Mouse (Mus musculus) C2C12 (cell line): ENCODE data around the gene Rae1.

Experiments used
- CTCF ChIP-seq: IDR thresholded peaks from one replicate; pipeline ENCODE4 v1.5.1; 2011; ENCODE audit not compliant: control insufficient read depth, insufficient read depth, insufficient read length
- FOSL1 ChIP-seq: IDR thresholded peaks from one replicate; pipeline ENCODE4 v1.8.0; 2011; ENCODE audit warnings: mild to moderate bottlenecking, low read length; ENCODE audit not compliant: poor library complexity, insufficient read depth, severe bottlenecking
- USF1 ChIP-seq: IDR thresholded peaks from one replicate; pipeline ENCODE4 v1.6.1; 2011; ENCODE audit warnings: low read depth, mild to moderate bottlenecking, control low read depth, moderate library complexity

DNA sequence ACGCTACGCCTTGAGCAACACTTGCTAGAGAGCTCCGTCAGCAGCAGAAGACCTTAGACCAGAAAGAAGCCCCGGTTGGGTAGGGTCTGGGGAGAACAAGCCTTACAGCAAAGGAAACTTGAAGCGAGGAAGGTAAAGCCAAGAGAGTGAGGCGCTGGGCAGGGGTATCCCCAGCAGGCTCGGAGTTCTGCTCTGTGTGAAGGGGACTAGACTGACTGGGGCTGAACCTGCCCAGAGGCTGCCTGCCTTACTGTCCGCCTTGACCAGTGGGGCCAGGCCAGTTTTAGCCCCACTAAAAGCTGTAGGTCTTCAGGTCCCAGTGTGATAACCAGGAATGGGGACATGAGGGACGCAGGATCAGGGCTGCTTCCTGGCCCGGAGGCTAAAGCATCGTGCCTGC lies 20.5 kb downstream of the Rae1 start, which contains the start of gene Rbm38:
- TF ChIP-seq CTCF (no peak), USF1 (no peak), FOSL1 (no peak)
